Mouse (Mus musculus) left cerebral cortex, adult 6 months (tissue): ENCODE measurements around the gene Pfkm. TPM values are rescaled to one million over a fixed set of nuclear protein-coding genes. Genes with fewer than 3 reads are reported as not detected.

Experiments
- long read RNA-seq, 2 experiments: library from polyadenylated mRNA; unstranded; transcript quantifications; one replicate each; pipeline ENCODE4 v2.0.0; 2019 to 2020
- polyA plus RNA-seq: library from polyadenylated mRNA; unstranded; fragments of <200 nt; fragmentation: Nextera tagmentation; gene quantifications from 2 replicates; pipeline ENCODE4 v1.2.3, GENCODE M21; 2021

Pfkm gene
- polyA plus RNA-seq: 138 and 159 TPM in 2 replicates
- long read RNA-seq, experiment 1, transcript Pfkm-201 (23 exons, 2,879 nt): major isoform, 674 of 877 reads
- long read RNA-seq, experiment 1, partial matches to known transcripts: 92 of 877 reads
- long read RNA-seq, experiment 1, other reads (novel, unspliced or antisense): 110 of 877 reads
- long read RNA-seq, experiment 2, transcript Pfkm-201 (23 exons, 2,879 nt): major isoform, 88 of 213 reads
- long read RNA-seq, experiment 2, partial matches to known transcripts: 115 of 213 reads
- long read RNA-seq, experiment 2, other reads (novel, unspliced or antisense): 10 of 213 reads

DNA sequence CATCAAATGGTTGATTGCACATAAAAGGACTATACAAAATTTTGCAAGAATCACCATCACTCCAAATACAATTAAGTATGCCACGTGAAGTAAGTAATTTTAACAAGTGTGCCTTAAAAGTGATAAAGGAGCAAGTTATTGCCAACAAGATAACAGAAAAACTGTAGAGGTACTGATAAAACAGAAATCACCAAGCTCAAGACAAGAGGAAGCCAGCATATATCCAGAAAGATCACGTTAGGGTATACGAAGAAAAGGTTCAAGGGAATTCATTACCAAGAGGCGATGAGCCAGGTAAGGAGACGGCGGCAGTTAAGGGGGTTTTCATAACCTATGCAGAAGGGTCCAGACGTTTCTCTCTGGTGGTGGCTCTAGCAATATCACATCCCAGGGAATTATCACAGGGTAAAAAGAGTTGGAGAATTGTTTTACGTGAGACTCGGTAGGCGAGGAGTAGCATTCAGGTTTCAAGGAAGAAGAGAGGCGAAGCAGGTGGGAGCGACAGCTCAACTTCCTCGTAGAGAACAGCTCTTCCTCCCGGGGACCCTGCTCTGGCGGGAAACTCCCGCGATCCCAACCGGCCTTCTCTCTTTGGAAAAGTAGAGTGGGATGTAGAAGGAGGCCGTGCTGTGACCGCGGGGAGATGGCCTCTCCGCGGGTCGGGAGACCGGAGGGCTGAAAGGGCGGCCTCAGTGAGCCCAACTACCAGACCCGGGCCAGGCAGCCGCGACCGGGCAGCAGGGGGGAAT is at the start of gene Pfkm:
Pfkm (plus strand) TSS at position 218 of the 749 bp plus-strand sequence.

DNA sequence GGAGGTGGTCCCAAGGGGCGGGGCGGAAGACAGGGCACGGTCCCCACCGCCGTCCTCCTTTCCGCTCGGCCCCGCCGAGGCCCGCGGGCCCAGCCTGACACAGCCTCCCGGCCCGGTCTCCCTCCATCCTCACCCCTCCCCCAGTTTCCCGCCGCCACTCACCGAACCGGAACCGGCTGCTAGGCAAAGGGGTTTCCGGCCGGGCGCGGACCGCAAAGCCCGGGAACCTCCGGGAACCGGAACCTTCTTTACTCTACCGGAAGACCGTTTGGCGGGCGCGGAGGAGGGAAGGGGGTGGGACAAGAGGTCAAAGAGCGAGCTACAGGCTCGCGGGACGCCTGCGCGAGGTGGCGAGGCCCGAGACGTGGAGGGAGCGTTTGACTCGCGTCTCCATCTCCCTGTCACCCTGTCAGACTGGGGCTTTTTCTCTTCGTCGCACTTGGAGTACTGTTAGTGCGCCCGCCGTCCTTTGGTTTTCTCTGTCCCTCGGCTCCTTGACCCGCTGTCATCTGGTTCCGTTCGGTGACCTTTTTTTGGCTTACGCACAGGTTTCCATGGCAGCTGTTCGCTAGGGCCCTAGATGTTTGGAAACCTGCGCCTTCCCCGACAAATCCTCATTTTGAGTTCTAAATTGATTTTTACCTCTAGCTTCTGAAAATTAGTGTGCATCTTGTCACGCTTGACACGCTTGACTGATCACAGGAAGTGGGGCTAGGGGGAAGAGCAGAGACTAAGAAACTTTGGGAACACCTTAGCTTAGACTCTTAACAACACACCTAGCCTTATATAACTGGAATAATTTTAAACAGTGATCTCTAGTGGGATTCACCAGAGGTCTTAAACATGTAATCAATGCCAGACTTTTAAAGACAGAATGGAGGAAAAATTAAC is 977 bp downstream of the Pfkm start, which contains the start of gene Senp1:
Senp1 (minus strand) TSS at position 624 of the 891 bp plus-strand sequence.

DNA sequence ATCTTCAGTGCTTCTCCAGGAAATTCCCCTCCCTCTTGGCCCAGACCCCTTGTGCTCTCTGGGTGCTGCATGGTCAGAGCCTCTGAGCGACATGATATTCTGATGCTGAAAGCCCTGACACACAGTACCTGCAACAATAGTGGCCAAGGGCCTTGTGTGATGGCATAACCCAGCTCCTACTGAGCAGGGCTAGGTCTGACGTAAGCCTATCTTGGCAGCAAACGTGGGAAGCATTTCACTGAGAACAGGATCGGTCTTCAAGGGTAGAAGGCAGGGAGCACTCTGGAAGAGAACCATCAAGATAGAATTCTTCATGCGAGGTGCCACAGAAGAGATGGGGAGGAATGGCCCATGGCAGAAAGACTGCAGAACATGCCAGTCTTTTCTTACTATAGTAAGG is 73.1 kb downstream of the Pfkm start, which contains the start of gene Asb8:
Asb8 (minus strand) TSS at position 101 of the 400 bp plus-strand sequence.

DNA sequence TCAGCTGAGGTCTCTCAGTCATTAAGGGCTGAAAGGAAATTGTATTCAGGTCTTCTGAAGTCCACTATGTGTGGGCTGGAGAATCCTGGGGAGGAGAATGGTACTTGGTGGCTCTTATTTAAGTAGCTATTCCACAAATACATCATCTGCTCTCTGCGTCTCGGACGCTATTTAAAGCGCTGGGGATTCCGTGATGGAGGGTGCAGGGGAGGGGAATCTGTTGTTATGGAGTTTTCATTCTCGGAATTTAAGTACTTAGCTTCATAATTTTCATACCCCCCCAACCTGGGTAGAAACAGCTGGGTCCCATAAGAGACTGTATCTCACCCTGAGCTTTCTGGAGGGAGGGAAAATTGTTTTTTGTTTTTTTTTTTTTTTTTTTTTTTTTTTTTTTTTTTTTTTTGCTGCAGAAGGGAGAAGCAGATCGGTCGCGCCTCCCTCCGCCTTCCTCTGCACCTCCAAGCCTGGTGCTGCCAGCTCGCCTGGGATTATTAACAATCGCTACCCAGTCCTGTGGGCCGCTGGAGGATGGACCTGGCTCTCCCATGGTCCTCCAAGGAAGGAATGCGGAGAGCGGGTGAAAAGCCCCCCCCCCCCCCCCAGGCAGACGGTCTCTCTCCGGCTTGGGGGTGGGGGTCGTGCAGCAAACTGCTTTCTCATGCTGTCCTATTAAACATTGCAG is 74.7 kb downstream of the Pfkm start, which contains the start of gene Ccdc184:
Ccdc184 (plus strand) TSS at position 196 of the 682 bp plus-strand sequence.

Other genes with a start within 250 kb of the Pfkm start
- 2.2 and 3.2 TPM in 2 replicates for gene Hdac7, start 248.1 kb upstream of the Pfkm start, polyA plus RNA-seq
- gene Vdr, start 182.0 kb upstream of the Pfkm start, polyA plus RNA-seq: 0.06 and 0.11 TPM in 2 replicates
- 52.2 and 69.5 TPM in 2 replicates for gene Tmem106c, start 128.4 kb upstream of the Pfkm start, polyA plus RNA-seq
- 0.16 and 0.18 TPM in 2 replicates for gene Col2a1, start 87.9 kb upstream of the Pfkm start, polyA plus RNA-seq
- gene Senp1, start 1.2 kb downstream of the Pfkm start, polyA plus RNA-seq: 2.0 and 2.9 TPM in 2 replicates
- gene Asb8, start 73.0 kb downstream of the Pfkm start, polyA plus RNA-seq: 76.3 and 86.3 TPM in 2 replicates
- 9.3 and 21.0 TPM in 2 replicates for gene Ccdc184, start 74.6 kb downstream of the Pfkm start, polyA plus RNA-seq
- 0.15 and 0.16 TPM in 2 replicates for gene Olfr288, start 103.0 kb downstream of the Pfkm start, polyA plus RNA-seq
- 0.09 and 0.17 TPM in 2 replicates for gene Gm44579, start 128.4 kb downstream of the Pfkm start, polyA plus RNA-seq
- 4.3 and 7.3 TPM in 2 replicates for gene Olfr287, start 128.5 kb downstream of the Pfkm start, polyA plus RNA-seq
- not detected in 2 replicates for gene Olfr286, start 141.9 kb downstream of the Pfkm start, polyA plus RNA-seq
- not detected in 2 replicates for gene H1fnt, start 164.7 kb downstream of the Pfkm start, polyA plus RNA-seq
- 2.7 and 3.1 TPM in 2 replicates for gene Zfp641, start 203.6 kb downstream of the Pfkm start, polyA plus RNA-seq
- gene Olfr285, start 224.8 kb downstream of the Pfkm start, polyA plus RNA-seq: not detected in 2 replicates
- gene Olfr284, start 248.4 kb downstream of the Pfkm start, polyA plus RNA-seq: not detected in 2 replicates